Comparison of ENCODE assay signal across 14 mouse cellular contexts in the genomic region with DNA sequence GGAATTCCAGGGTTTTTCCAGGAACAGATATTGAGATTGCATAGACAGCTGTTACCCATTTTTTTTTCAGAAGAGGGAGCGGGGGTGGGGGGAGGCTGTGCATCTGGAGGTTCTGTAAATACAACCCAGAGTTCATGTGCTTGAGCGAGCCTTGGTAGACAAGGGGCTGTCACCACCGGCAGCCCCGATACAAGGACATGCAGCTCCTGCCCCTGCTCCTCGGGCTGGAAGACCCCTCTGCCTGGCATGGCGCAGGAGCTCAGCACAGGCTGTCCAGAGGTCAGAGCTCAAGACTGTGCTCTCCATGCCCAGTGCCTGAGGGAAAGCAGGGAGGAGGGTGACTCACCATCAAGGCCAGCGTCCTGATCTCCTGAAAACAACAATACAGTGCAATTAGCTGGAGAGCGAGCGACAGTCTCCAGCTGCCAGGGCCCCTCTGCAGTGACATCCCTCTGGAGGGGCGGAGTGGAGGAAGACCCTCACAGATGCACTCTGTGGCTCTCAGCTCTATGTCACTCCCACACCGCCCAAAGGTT.
A peak's percentile ranks its signal among the peaks of the same experiment; 100 is the strongest.
DNase-seq lines count a peak whose midpoint lies in the region; ATAC-seq and TF ChIP-seq lines count a peak whose summit lies in the region.
"Had no signal": no experiment of that assay in that cellular context is flagged by ENCODE, and none has a peak within 500 bp of the region (broad histone marks: within the 10 kb centered on the region; RNA-seq: fewer than 3 reads in every experiment).

No protein-coding gene starts in this region.

- ATAC-seq in intestine, embryonic 14.5 days (replicated peaks; ENCODE audit: low FRiP score, low TSS enrichment, low read depth): 0 out of 2 replicates have a peak, but pooled peaks have one; percentile 40
- no peak for ATAC-seq in intestine, postnatal 0 days
- ATAC-seq in intestine, embryonic 15.5 days: peak; percentile 51; the same call in 1 of the 2 replicates
- peak; percentile 52 for ATAC-seq in stomach, postnatal 0 days (ENCODE audit: low FRiP score, low TSS enrichment)
- ATAC-seq: inflammation-experienced regulatory T-cells, adult 6 months had no signal

- no peaks in the 10 kb centered on the region for H3K27me3 ChIP-seq in intestine, embryonic 14.5 days (replicated peaks; ENCODE audit: control insufficient read depth, insufficient read depth, low read length)
- H3K27me3 ChIP-seq in intestine, postnatal 0 days (replicated peaks; ENCODE audit: control insufficient read depth, insufficient read depth, low read length): no peaks in the 10 kb centered on the region
- no peaks in the 10 kb centered on the region for H3K27me3 ChIP-seq in intestine, embryonic 15.5 days (replicated peaks)
- no peaks in the 10 kb centered on the region for H3K27me3 ChIP-seq in stomach, postnatal 0 days (ENCODE audit: control insufficient read depth, insufficient read depth, low read length)
- H3K27me3 ChIP-seq: liver, embryonic 15.5 days had no signal

- no peak overlapping the region for H3K9ac ChIP-seq in intestine, embryonic 14.5 days (ENCODE audit: low read length)
- no peak overlapping the region for H3K9ac ChIP-seq in intestine, postnatal 0 days (ENCODE audit: low read depth, low read length)
- no peak overlapping the region for H3K9ac ChIP-seq in intestine, embryonic 15.5 days
- no peak overlapping the region for H3K9ac ChIP-seq in stomach, postnatal 0 days (ENCODE audit: low read length)
- H3K9ac ChIP-seq: liver, embryonic 15.5 days had no signal

- no peak for DNase-seq in intestine, embryonic 14.5 days (ENCODE audit: low spot score)
- peak; percentile 24 for DNase-seq in ovary, postnatal 36 days (ENCODE audit: low spot score)
- no peak for DNase-seq in ovary, postnatal 10 days (ENCODE audit: low spot score)
- no peak for DNase-seq in stomach, postnatal 0 days (ENCODE audit: low spot score)
- no peak for DNase-seq in cerebellum, adult 9-10 months
- DNase-seq in urinary bladder, adult 2 months (ENCODE audit: low spot score): no peak
- DNase-seq: cerebellum, postnatal 25 days; gastrocnemius, postnatal 10 days; heart, postnatal 14 days; layer of hippocampus, postnatal 36 days had no signal

- H3K4me2 ChIP-seq in intestine, embryonic 14.5 days (ENCODE audit: low read length): 0 out of 2 replicates have a peak overlapping the region, but pooled peaks have one; percentile 16
- no peak overlapping the region for H3K4me2 ChIP-seq in intestine, postnatal 0 days (replicated peaks; ENCODE audit: low read depth)
- 0 out of 2 replicates have a peak overlapping the region, but pooled peaks have one; percentile 16 for H3K4me2 ChIP-seq in intestine, embryonic 15.5 days (replicated peaks)
- no peak overlapping the region for H3K4me2 ChIP-seq in stomach, postnatal 0 days (replicated peaks; ENCODE audit: low read depth)
- H3K4me2 ChIP-seq: liver, embryonic 15.5 days had no signal

- H3K9me3 ChIP-seq in intestine, embryonic 14.5 days (ENCODE audit: control insufficient read depth, low read length): peaks cover 20% of the 10 kb centered on the region
- H3K9me3 ChIP-seq in intestine, postnatal 0 days (ENCODE audit: control insufficient read depth): no peaks in the 10 kb centered on the region
- 0 out of 2 replicates have a peak, but pooled peaks cover 7% of the 10 kb centered on the region for H3K9me3 ChIP-seq in intestine, embryonic 15.5 days
- H3K9me3 ChIP-seq in stomach, postnatal 0 days (ENCODE audit: control insufficient read depth, low read length): no peaks in the 10 kb centered on the region

- no peak for TF ChIP-seq EP300 in stomach, postnatal 0 days (optimal IDR thresholded peaks at IDR 0.05)

- 0 out of 2 replicates have a peak, but pooled peaks cover 9% of the 10 kb centered on the region for H3K36me3 ChIP-seq in intestine, embryonic 14.5 days (ENCODE audit: control insufficient read depth, insufficient read depth, low read length)
- H3K36me3 ChIP-seq in intestine, postnatal 0 days (ENCODE audit: control insufficient read depth, insufficient read depth): no peaks in the 10 kb centered on the region
- H3K36me3 ChIP-seq in intestine, embryonic 15.5 days: peaks cover 6% of the 10 kb centered on the region; the same call in 1 of the 2 replicates
- H3K36me3 ChIP-seq in stomach, postnatal 0 days (ENCODE audit: control insufficient read depth, insufficient read depth, low read length): no peaks in the 10 kb centered on the region
- H3K36me3 ChIP-seq: liver, embryonic 15.5 days had no signal

- H3K27ac ChIP-seq in intestine, embryonic 14.5 days (ENCODE audit: low read depth): peak overlapping the region; percentile 60
- H3K27ac ChIP-seq in intestine, postnatal 0 days (ENCODE audit: low read depth, low read length): no peak overlapping the region
- H3K27ac ChIP-seq in intestine, embryonic 15.5 days: peak overlapping the region; percentile 61
- H3K27ac ChIP-seq in stomach, postnatal 0 days (replicated peaks): no peak overlapping the region
- H3K27ac ChIP-seq: liver, embryonic 15.5 days had no signal

- no peak for TF ChIP-seq CTCF in intestine, postnatal 0 days (IDR thresholded peaks at IDR 0.05; ENCODE audit: low read depth)
- TF ChIP-seq CTCF in stomach, postnatal 0 days (IDR thresholded peaks at IDR 0.05; ENCODE audit: low read depth): no peak

- no peak overlapping the region for H3K4me3 ChIP-seq in intestine, embryonic 14.5 days (ENCODE audit: low read depth, low read length)
- no peak overlapping the region for H3K4me3 ChIP-seq in intestine, postnatal 0 days (ENCODE audit: low read depth, low read length)
- H3K4me3 ChIP-seq in intestine, embryonic 15.5 days (replicated peaks): no peak overlapping the region
- H3K4me3 ChIP-seq in stomach, postnatal 0 days (ENCODE audit: low read depth, low read length): no peak overlapping the region
- H3K4me3 ChIP-seq: liver, embryonic 15.5 days had no signal

- WGBS in intestine, embryonic 14.5 days: 42% methylated on average over 11 of the region's 11 CpGs
- 53% methylated on average over 11 of the region's 11 CpGs for WGBS in intestine, postnatal 0 days
- 45% methylated on average over 11 of the region's 11 CpGs for WGBS in intestine, embryonic 15.5 days
- 35% methylated on average over 11 of the region's 11 CpGs for WGBS in stomach, postnatal 0 days

- H3K4me1 ChIP-seq in intestine, embryonic 14.5 days (replicated peaks; ENCODE audit: control insufficient read depth, insufficient read depth, low read length): peaks cover 7% of the 10 kb centered on the region
- H3K4me1 ChIP-seq in intestine, postnatal 0 days (replicated peaks; ENCODE audit: control insufficient read depth, insufficient read depth, low read length): no peaks in the 10 kb centered on the region
- H3K4me1 ChIP-seq in intestine, embryonic 15.5 days (replicated peaks): no peaks in the 10 kb centered on the region
- no peaks in the 10 kb centered on the region for H3K4me1 ChIP-seq in stomach, postnatal 0 days (replicated peaks; ENCODE audit: control insufficient read depth, insufficient read depth)
- H3K4me1 ChIP-seq: liver, embryonic 15.5 days had no signal

Comparison
In these comparisons a context has a peak if more than half of its experiments do, and no peak if none do; other contexts are left out.
1. H3K27ac ChIP-seq: peak in intestine, embryonic 14.5 days (single experiment) and intestine, embryonic 15.5 days (single experiment); none in intestine, postnatal 0 days (single experiment) and stomach, postnatal 0 days (single experiment).
2. H3K4me2 ChIP-seq: peak in intestine, embryonic 14.5 days (single experiment) and intestine, embryonic 15.5 days (single experiment); none in intestine, postnatal 0 days (single experiment) and stomach, postnatal 0 days (single experiment).